Mouse (Mus musculus) lung, adult 2 months (tissue): ENCODE results near the gene Clcn2.

Source experiments
- CTCF ChIP-seq: fragments of 200-500 bp; IDR thresholded peaks from 2 replicates; pipeline ENCODE4 v1.5.1; 2011; ENCODE audit warnings: mild to moderate bottlenecking, low read length, control low read depth; ENCODE audit not compliant: insufficient read depth
- POLR2A ChIP-seq: fragments of 200-500 bp; IDR thresholded peaks from 2 replicates; pipeline ENCODE4 v1.6.1; 2011; ENCODE audit warnings: low read depth, mild to moderate bottlenecking, control low read depth, low read length, borderline replicate concordance; ENCODE audit errors: extremely low read depth

- TF ChIP-seq POLR2A (no peak), CTCF (no peak)
Observed at GRCm38 (mm10) chr16:20694781-20695180, 22.8 kb downstream of the Clcn2 start.
